Mouse (Mus musculus) kidney, adult 11 months (tissue): ENCODE measurements around the gene Gbf1.

ENCODE experiments used
- DNase-seq: peaks from one replicate; pipeline ENCODE4 v3.0.0; 2022

The Gbf1 gene

DNA sequence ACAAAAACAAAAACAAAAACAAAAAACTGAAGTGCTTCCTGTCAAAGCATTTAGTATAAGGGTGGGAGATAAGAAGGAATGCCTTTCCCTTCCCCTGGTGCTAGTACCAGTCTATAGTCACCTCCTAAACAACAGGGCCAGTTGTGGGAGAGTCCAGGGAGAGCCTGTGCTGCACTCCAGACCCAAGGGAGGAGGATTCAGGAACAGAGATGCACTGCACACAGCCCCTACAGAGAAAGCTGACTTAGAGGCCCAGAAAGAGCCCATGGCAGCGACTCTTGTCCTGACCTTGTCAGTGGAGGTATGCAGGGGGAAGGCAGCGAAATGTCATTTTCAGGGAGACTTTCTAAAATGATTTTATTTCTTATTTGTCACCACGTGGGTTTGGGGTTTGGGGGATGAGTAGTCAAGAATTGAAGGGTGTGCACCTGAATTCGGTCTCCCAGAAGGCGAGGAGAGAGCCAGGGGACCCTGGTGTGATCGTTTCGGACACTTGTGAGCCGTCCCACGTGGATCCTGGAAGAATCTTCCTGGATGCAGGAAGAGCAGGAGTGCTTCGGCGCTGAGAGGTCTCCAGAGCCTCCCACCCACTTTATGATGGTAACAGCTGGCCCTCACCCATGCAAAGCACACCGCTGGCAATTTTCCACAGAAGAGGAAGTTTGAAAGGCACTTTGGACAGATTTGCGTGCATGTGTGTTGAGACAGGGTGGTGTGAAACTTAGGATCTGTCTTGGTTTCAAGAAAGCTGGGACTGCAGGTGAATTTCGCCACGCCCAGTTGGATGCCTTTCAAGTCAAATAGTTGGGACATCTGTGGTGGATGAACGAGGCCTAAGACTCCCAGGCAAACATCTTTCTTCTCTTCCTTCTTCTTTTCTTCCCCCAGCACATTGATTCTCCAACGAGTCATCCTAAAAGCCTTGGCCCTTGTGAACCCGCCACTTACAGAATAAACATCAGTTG, 151.2 kb downstream of the Gbf1 start:
- DNase-seq = no peak

DNA sequence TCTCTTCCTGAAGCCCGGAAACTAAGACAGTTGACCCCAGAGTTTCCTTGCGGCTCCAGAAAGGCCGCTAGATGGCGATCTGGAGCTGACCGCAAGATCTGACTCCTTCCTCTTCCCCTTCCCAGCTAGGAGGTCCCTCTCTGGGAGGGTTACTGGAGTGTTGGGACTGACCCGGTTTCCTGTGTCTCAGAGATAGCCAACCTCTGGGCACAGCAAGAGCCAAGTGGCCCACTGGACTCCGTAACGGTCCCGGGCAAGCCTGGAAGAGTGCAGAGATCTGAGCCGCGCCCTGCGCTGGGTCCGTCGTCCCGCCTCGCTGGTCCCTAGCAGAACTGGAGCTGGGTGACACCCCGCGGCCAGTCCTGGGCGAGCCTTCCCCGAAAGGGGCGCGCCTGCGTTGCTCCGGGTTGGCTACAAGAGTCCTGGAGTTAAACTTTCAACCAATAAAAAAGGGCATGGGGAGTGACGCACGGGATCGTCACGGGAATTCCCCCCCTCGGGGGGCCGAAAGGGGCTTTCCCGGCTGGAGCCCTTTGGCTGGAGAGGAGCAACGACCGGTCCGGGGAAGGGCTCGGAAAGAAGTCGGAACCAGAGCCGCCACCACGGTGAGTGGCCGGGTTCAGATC, 152.0 kb downstream of the Gbf1 start, which contains the start of gene Nfkb2:
TSS of gene Nfkb2 (plus strand) at position 105 of the 626 bp plus-strand sequence.
- peak; percentile 97 for DNase-seq

DNA sequence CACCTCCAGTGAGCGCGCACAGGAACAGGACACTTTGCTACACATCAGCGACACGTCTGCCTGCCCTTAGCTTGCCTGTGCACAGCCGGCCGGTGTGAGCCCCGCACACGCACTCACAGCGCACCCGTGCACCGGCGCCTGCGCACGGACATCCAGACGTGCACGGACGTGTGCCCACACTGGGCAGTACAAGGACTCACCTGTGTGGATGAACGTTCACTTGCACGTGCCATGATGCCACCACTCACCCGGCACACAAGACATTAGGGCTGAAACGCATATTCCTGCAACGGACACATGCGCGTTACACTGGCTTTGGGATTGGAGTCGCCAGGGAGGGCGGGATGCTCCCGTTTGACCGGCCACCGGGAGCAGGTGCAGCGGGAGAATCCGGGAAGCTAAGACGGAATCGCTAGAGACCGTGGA, 152.6 kb downstream of the Gbf1 start:
- DNase-seq = no peak

- DNase-seq = peak; percentile 85
These were observed 153.3 kb downstream of the Gbf1 start for GRCm38 (mm10) chr19:46305432-46306267.

- no peak for DNase-seq
These were observed 153.9 kb downstream of the Gbf1 start for GRCm38 (mm10) chr19:46306268-46306610.

DNA sequence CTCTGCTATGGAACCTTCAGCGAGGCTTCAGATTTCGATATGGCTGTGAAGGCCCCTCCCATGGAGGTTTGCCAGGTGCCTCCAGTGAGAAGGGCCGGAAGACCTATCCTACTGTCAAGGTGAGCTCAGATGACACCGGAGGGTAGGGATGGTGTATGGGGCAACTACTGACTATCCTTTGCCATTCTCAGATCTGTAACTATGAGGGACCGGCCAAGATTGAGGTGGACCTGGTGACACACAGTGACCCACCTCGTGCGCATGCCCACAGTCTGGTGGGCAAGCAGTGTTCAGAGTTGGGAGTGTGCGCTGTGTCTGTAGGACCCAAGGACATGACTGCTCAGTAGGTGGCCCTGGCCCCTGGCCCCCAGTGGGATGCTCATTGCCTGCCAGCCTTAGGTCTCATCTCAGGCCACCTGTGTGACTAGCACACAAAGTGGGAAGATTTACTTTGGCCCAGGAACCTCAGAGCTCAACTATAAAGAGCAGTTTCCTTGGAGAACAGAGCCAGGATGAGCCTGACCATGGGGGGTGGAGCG, 154.5 kb downstream of the Gbf1 start:
- no peak for DNase-seq

DNA sequence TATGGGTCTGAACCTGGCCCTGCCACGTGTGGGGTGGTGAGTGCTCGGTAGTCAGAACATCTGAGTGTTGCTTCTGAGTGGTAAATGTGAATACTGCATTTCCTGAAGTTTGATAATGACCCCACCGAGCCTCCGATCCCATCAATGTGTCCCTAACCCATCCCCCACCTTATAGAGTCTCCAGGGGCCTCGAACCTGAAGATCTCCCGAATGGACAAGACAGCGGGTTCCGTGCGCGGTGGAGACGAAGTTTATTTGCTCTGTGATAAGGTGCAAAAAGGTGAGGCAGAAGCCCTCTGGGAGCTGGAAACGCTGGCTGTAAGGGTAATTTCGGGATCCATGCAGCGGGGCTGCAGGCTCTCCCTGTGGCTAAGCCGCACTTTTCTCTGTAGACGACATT, 155.5 kb downstream of the Gbf1 start:
- DNase-seq = no peak

GRCm38 (mm10) chr19:46308303-46308702, 156.0 kb downstream of the Gbf1 start:
- DNase-seq = no peak

DNA sequence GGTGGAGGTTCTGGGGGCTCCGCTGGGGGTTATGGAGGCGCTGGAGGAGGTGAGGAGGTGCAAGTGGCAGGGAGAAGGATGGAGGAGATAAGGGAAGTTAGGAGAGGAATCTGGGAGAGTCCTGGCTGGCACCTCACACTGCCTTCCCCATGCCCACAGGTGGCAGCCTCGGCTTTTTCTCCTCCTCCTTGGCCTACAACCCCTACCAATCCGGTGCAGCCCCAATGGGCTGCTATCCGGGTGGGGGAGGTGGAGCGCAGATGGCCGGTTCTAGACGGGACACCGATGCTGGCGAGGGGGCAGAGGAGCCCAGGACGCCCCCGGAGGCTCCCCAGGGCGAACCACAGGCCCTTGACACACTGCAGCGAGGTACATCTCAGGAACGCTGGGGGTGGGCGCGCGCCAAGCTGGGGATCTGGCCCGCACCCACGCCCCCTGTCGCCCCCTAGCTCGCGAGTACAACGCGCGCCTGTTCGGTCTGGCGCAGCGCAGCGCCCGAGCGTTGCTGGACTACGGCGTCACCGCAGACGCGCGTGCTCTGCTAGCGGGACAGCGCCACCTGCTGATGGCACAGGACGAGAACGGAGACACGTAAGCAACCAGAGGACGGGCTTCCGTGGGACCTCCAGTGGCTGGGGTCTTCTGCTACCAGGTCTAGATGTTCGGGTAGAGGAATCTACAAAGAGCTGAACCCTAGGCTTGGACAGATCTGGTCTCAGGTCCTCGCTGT, 156.6 kb downstream of the Gbf1 start:
- DNase-seq = peak; percentile 62

DNA sequence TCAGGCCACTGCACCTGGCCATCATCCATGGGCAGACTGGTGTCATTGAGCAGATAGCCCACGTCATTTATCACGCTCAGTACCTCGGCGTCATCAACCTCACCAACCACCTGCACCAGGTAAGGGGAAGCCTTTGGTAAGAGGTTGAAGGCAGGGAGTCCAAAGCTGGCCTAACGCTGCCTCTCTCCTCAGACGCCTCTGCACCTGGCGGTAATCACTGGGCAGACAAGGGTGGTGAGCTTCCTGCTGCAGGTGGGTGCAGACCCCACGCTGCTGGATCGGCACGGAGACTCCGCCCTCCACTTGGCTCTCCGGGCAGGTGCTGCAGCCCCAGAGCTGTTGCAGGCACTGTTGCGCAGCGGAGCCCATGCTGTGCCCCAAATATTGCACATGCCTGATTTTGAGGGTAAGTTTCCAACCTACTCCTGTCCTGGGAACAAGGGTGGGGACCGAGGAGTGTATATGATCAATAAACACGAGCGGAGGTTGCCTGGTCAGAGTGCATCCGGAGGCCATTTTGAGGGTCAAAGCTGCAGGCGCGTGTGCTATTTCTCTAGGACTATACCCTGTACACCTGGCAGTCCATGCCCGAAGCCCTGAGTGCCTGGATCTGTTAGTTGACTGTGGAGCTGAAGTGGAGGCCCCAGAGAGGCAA, 157.5 kb downstream of the Gbf1 start:
- no peak for DNase-seq

DNA sequence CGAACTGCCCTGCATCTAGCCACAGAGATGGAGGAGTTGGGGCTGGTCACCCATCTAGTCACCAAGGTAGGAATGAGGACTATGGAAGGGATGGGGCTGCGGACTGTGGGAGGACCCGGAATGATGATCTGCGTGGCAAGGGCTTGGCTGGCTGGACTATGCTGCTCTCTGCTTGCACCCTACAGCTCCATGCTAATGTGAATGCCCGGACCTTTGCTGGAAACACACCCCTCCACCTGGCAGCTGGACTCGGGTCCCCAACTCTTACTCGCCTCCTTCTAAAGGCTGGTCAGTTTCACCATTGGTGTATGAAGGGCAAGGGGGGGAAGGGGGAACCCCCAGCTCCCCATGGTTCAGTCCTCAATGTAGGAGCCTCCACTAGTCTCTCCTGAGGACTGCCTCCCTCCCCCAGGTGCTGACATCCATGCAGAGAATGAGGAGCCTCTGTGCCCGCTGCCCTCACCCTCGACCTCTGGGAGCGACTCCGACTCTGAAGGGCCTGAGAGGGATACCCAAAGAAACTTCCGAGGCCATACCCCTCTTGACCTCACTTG, 158.1 kb downstream of the Gbf1 start:
- no peak for DNase-seq

DNA sequence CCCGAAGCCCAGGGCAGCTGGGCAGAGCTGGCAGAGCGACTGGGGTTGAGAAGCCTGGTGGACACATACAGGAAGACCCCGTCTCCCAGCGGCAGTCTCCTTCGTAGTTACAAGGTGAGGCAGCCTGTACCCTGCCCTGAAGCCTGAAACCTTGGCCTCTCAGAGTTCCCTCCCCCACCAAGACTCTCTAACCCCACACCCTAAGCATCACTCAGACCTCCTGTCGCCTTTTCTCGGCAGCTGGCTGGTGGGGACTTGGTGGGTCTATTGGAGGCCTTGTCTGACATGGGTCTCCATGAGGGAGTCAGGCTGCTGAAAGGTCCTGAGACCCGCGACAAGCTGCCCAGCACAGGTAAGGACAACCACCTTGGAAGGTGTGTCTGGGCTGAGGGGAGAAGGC, 159.0 kb downstream of the Gbf1 start:
- DNase-seq = no peak

DNA sequence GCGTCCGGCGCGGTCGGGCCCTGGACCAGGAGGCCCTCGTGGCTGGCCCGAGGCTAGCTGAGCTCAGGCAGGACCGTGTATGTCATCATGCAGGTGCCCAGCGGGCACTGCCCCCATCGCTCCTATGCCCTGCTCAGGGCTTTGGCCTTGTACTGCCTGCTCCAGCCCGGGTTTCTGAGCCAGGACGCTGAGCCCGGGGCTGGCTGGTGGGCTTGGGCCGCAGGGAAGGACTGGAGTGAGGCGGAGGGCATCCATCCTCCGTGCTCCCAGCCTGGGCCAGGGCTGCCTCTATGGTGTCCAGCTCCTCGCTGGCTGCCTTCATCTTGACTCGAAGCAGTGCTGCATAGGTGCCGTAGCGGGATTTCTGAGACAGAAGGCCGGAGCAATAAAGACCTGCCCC, 160.3 kb downstream of the Gbf1 start:
- no peak for DNase-seq

GRCm38 (mm10) chr19:46313116-46313515, 160.8 kb downstream of the Gbf1 start:
- DNase-seq = no peak

- no peak for DNase-seq
These were observed 161.3 kb downstream of the Gbf1 start for GRCm38 (mm10) chr19:46313591-46313990.

- DNase-seq = no peak
These were observed 161.9 kb downstream of the Gbf1 start for GRCm38 (mm10) chr19:46314151-46314601.

DNA sequence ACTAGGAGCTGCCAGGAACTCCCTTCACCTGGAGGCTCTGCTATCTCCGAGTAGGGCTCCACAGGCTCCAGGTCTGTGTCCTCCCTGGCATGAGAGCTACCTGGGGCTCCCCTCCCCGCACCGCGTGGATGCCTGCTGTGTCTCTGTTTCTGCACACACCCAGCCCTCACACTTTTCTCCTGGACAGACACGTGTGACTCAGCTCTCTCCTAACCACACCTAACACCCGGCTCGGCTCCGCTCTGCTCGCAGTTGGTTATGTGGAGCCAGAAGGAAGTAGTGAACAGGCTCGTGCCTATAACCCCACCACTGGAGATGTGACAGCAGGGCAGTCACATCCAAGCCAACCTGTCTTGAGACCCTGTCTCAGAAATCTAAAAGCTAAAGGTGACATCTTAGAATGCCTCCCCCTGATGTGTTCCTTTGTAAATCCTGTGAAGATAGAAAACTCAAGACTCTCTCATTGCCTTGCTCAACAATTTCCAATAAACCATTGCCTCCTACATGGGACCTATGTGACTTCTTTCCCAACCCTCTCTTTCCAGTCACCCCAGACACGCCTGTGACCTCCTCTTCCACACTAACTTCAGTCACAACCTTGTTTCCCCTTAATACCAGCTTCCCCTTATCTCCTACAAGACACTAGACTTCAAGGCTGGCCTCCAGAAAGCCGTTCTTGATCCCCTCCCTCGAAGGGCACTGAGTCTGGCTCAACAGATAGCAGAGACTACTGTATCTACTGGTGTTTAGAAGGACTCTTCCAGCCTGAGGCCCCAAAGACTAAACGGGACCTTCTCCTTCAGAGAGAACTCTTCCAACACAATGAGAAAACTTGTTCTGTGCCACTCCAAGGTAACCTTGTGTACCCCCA, 162.8 kb downstream of the Gbf1 start:
- no peak for DNase-seq

- no peak for DNase-seq
These were observed 163.7 kb downstream of the Gbf1 start for GRCm38 (mm10) chr19:46315752-46316610.

DNA sequence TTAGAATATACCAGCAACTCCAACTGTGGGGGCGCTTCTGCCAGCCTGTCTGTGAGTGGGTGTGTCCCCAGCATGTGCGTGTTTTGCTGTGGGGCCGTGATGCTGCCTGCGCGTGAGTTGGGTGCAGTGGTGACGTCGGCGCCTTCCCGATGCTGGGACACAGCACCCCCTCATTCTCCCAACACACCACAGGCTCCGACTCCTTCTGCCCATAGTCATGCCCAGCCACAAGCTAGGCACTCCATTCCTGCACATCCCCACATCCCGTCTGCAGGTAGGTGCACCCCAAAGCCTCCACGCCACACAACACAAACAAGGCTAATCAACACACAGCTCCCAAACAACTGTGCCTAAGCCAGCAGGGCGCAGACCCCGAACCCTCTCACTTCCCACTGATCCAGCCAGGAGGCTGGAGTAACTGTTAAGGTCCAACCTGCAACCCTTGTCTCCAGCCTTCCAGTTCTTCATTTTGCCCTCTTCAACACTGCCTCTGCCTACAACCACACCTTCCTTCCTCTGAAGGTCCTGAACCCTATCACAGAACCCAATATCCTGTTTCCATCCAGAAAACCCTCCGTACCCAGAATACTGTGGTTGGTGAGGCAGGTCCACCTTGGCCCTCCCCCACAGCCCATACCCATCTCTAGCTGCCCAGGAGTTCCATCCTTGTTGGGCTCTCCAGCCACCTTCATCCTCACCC, 164.7 kb downstream of the Gbf1 start:
- no peak for DNase-seq
